Mouse (Mus musculus): ENCODE measurements at regions not wholly inside any gene's neighbourhood (a gene's known extent, or its start where the extent isn't known, plus 50 kb on each side); places are given as distances from the start of the nearest gene placed in this dataset.

GRCm38 (mm10) chr6:140368354-140369069 lies 55.3 kb upstream of the Plekha5 start:
- peak; percentile 18 for DNase-seq (ENCODE audit: low spot score)

DNA sequence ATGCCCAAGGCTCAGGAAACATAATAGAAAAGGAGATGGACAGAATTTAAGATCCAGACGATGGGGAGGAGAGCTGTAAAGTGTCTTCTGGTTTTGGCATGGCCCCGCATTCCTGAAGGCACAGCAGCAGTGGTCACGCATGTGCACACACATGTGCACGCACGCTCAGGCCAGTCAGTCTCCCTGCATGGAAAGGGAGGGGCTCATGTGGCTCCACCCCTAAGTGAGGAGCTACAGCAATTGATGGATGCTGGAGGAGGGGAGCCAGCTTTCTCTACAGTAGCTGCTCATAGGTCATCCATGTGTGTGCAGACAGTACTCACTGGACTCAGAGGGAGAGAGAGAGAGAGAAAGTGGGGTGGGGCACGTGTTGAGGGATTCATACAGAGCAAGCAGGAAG lies 56.6 kb upstream of the Plekha5 start:
- no peak for DNase-seq (ENCODE audit: low spot score)

GRCm38 (mm10) chr6:140366791-140367190 lies 57.1 kb upstream of the Plekha5 start:
- DNase-seq (ENCODE audit: low spot score) = no peak

DNA sequence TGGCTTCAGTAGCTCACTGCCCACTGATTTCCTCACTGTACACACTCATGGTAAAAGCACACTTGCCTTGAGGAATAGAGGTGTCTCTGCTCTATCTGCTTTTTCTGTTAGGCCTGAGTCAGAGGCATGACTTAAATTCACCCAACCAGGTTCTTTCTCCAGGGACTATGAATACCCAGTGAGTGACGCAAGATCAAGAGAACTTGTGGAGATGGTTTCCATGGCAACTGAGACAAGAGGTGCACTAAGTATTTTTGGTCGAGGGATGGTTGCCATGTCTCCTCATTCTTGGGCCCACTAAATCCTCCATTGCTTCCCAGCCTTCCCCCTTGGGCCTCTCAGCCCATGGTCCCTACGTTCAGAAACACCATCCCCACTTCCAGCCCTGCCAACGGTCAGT lies 62.9 kb upstream of the Plekha5 start:
- no peak for DNase-seq (ENCODE audit: low spot score)

GRCm38 (mm10) chr6:140357901-140358300 lies 66.0 kb upstream of the Plekha5 start:
- no peak for DNase-seq (ENCODE audit: low spot score)

GRCm38 (mm10) chr6:140357300-140357699 lies 66.6 kb upstream of the Plekha5 start:
- DNase-seq (ENCODE audit: low spot score) = no peak

GRCm38 (mm10) chr6:140354082-140354481 lies 69.8 kb upstream of the Plekha5 start:
- no peak for DNase-seq (ENCODE audit: low spot score)

DNA sequence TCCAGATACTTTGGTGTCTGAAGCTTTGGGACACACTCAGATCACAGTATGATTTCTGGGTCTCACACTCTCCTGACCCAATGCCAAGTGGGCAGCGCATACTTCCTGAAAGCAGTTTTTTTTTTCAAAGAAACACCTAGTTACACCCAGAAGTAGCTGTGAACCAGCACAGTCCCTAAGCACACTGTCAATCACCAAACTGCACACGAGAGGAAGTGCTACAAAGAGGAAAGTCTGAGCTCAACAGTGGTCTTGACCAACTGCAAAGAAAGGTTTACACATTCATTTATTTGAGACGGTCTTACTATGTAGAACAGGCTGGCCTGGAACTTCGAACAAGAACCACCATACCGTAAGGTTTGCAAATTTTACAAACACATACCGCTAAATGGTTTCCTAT lies 70.2 kb upstream of the Plekha5 start:
- no peak for DNase-seq (ENCODE audit: low spot score)

DNA sequence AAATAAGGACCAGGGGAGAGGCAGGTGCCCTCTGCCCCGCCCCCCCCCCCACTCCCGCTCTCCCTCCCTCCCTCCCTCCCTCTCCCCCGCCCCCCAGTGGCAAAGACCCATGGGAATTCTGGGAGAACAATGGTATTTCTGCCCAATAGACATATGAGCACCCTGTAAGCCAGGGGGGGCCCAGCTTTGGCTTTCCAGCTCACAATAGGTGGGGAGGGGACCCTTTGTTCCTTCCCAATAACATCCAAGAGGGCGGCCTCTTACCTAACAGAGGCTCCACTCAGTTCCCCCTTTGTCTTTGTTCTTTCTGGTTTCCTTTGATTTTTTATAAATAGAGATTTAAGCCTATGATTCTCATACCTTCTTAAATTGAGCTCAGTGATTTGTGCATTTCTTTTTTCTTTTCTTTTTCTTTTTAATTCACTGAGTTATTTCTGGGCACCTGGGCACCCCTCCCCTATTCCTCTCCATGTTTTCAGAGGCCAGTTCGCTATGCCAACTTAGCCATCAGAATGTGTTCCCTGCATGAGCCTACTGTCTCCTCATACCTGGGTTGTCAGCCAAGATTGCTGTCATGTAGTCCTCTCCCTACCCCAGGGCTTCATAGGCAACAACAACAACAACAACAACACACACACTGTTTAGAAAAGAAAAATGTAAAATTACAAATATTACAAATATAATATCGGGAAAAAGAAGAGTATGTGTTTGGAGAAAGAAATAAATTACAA lies 72.3 kb upstream of the Plekha5 start:
- no peak for DNase-seq (ENCODE audit: low spot score)

- no peak for DNase-seq (ENCODE audit: low spot score)
Observed at GRCm38 (mm10) chr6:140348578-140348977, 75.3 kb upstream of the Plekha5 start.

DNA sequence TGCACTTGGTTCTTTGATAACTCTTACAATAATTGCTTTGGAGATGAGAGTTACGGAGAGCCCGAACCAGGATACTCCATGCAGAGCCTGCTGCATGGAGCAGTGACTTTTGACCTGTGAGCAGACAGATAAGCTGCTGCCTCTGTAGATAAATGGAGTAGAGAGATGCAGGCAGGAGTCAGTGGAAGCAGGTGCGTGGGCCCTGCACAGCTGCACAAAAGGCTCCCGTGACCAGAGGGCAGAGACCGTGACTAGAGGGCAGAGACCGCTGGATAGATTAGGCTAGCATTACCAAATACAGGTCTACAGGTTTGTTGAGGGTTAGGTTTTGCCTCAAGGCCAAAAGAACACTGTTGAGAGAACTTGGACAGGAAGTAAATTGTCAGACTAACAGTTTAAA lies 76.9 kb upstream of the Plekha5 start:
- DNase-seq (ENCODE audit: low spot score) = no peak

GRCm38 (mm10) chr6:140343638-140344037 lies 80.2 kb upstream of the Plekha5 start:
- no peak for DNase-seq (ENCODE audit: low spot score)

GRCm38 (mm10) chr6:140342881-140343280 lies 81.0 kb upstream of the Plekha5 start:
- no peak for DNase-seq (ENCODE audit: low spot score)

DNA sequence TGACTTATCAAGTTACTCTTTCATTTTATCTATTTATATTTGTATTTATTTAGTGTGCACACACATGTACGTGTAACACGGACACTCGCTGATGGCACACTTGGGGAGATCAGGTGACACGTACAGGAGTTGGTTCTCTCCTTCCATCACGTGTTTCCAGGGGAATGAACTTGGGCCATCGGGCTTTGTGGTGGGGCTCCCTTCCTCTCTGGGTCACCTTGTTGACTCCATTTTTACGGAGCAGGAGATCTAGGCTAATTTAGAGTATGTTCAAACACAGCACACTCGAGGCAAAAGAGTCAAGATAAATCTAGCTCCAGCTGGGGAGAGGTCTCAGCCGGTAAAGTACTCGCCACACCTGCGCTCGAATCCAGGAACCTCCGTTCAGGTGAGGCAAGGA lies 84.1 kb upstream of the Plekha5 start:
- no peak for DNase-seq (ENCODE audit: low spot score)

DNA sequence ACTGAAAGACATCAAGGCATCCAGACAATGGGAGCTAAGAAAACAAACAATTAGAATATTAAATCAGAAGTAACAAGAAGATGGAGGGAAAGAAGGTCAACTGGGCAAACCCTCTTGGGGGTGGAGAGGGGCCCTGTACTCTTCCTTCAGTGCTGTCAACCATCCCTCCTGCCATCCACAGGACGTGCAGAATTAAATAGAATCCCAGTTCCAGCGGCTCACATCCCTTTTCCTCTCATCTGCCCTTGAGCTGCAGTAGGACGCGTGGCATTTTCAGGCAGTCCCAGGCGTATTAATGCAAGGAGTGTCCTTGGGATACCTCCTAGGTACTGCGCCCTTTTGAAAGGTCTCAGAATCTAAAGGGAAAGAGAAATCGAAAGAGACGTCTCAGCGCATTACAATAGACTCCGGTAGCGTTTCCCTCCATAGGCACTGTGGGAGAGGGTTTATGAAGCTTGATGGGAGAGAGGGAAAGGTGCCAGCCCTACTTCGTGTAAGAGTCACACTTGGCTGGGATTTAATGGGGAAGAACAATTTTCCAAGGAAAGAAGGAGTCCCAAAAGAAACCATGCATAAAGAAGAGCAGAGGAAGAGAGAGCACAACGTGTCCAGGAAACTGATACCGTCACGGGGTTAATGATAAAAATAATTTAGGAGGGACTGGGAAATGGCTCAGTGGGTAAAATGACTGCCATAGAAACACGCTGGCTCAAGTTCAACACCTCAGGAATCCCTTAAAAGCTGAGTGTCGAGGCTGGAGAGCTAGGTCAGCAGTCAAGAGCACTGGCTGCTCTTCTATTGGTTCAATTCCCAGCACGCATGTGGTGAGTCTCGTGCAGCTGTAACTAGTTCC lies 85.7 kb upstream of the Plekha5 start:
- DNase-seq (ENCODE audit: low spot score) = no peak

- no peak for DNase-seq (ENCODE audit: low spot score)
Observed at GRCm38 (mm10) chr6:140337083-140337491, 86.8 kb upstream of the Plekha5 start.

DNA sequence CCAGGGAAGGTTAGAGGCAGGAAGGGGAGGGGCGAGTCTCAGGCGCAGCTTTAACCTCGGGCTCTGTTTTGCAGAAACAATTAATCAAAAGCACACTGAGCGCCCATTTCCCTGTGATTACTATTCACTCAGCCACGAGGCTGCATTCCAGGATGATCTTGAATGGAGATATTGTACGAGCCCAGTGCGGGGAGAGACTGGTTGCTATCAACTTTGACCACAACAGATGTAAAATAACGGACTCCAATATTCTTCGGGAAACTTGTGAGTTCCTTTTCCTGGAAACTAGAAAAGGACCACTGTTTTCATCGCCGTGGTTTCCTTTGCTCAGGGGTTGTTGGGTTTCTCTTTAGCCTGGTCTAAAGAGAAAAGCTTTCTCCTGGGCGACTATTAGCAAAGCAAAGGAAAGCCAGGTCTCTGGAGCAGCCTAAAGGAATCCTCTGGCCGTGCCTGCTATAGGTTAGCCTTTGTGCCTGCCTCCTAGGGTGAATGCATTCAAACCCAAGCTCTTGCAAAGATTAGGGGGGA lies 87.4 kb upstream of the Plekha5 start:
- DNase-seq (ENCODE audit: low spot score) = no peak

- DNase-seq (ENCODE audit: low spot score) = peak; percentile 12
Observed at GRCm38 (mm10) chr6:140333397-140333796, 90.5 kb upstream of the Plekha5 start.

DNA sequence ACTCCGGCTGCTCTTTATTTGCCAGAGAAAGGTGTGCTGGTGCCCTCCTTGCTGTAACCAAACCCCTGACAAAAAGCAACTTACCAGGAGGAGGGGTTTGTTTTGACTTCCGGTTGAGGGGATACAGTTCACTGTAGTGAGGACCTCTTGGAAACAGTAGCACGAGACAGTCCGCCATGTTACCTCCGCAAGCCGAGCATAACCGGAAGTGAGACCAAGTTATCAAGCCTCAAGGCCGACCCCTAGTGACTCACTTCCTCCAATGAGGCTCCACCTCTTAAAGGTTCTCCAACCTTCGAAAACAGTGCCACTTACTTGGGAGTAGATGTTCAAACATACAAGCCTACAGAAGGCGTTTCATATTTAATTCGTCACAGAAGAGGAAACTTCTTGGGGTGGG lies 115.2 kb upstream of the Plekha5 start:
- DNase-seq (ENCODE audit: low spot score) = no peak

DNA sequence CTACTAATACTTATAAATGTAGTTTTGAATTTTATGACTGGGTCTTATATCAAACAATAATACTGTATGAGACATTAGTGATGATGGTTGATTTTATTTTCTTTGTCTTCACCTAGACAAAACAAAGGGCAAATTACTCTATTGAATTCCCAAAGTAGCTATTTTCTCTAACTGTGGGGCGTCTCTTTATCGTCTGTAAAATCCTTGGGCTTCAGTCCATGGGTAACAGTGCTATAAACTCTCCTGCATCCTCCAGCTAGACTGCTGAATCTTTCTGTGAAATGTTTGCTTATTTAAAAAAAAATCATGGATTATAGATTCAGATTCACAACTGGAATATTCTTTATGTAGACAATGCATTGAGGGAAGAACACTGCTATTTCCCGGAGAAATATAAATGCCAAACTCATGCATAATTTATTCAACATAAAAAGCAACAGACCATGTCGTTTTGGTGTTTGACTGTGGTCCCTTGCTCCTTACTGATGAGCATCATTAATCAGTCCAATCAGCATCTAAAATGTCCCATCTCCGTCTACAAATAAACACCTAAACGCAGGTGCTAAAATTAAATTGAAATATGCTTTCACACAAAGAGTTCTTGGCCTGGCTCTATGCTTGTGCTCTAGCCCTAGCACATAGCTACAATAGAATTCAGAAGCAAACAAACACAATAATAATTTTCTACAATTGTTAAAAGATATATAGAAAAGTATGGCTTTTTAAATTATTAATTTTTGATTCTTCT lies 116.9 kb upstream of the Plekha5 start:
- DNase-seq (ENCODE audit: low spot score) = no peak

- no peak for DNase-seq (ENCODE audit: low spot score)
Observed at GRCm38 (mm10) chr6:140304105-140304504, 119.7 kb upstream of the Plekha5 start.
